Mouse (Mus musculus): Measurements from ENCODE around the gene Fermt2. TPM values are rescaled to one million over a fixed set of nuclear protein-coding genes. Genes with fewer than 3 reads are reported as not detected.
"Not testable (repeated sequence)": the region's sequence is repeated elsewhere in the genome, so short reads cannot be mapped to it uniquely, and the experiment has no call there.

The Fermt2 gene
- polyA plus RNA-seq, 1 experiment from 2014 or later: 175 TPM

DNA sequence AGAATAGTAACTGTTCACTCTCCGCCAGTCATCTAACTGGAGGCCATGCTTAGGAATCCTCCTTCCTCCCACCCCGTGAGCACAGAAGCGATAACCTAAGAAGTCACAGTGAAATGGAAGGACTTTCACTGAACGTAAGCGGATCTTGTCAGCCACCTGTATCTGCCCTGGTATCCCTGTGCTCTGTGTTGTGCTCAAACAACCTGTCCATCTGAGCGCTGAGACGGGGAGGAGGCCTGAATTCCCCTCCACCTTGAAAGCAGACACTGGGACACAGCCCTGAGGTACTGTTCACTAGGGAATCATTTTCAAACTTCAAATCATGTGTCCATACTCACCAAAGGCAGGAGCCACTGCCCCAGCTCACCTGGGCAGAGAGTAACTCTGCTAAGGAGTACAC, 52.9 kb downstream of the Fermt2 start:
- WGBS: 86% methylated on average over 7 of the region's 7 CpGs
- Histone ChIP-seq H3K36me3 (peaks cover 69% of the 10 kb centered on the region), H3K27ac (peak overlapping the region; percentile 16; the same call in 1 of the 2 replicates), H3K9me3 (no peaks in the 10 kb centered on the region), H3K4me3 (no peak overlapping the region), H3K4me1 (peaks cover 17% of the 10 kb centered on the region), H3K27me3 (ENCODE audit: insufficient read depth, poor library complexity, severe bottlenecking) (no peaks in the 10 kb centered on the region)
- DNase-seq (ENCODE audit: low spot score): peak; percentile 41

GRCm38 (mm10) chr14:45472536-45472935, 57.4 kb downstream of the Fermt2 start:
- WGBS: 93% methylated on average over 10 of the region's 10 CpGs
- peaks cover under 1% of the 10 kb centered on the region; the same call in 1 of the 2 replicates for H3K4me1 ChIP-seq
- H3K27me3 ChIP-seq (ENCODE audit: insufficient read depth, poor library complexity, severe bottlenecking): no peaks in the 10 kb centered on the region
- no peak for DNase-seq (ENCODE audit: low spot score)
- no peak overlapping the region for H3K4me3 ChIP-seq
- 0 out of 2 replicates have a peak, but pooled peaks cover 3% of the 10 kb centered on the region for H3K9me3 ChIP-seq
- peaks cover 89% of the 10 kb centered on the region for H3K36me3 ChIP-seq
- H3K27ac ChIP-seq: no peak overlapping the region

DNA sequence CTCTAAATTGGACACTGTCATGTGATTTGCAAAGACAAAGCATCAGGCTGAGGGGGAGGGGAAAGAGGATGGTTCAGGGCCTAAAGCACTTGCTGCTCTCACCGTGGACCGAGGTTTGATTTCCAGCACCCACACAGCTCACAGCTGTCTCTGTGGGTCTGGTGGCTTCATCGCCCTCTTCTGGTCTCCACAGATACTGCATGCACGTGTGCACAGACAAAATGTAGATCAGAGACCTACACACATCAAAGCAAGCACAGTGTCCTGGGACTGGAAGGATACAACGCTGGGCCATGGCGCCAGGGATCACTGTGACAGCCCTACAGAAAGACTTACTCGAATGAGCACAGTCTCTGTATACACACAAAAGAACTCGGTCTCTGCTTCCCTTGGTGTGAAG, 60.5 kb downstream of the Fermt2 start:
- peaks cover 94% of the 10 kb centered on the region for H3K36me3 ChIP-seq

DNA sequence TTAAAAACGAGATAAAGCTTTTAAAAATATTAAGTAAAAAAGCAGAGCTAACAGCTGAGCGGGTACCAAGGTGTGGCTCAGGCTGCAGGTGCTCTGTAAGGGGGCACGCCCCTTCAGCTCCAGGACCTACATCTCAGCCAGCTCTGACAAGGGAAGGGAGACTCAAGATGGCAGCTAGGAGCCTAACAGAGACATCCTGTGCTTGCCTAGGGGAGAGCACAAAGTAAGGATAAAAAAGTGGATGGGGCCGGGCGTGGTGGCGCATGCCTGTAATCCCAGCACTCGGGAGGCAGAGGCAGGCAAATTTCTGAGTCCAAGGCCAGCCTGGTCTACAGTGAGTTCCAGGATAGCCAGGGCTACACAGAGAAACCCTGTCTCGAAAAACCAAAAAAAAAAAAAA, 63.5 kb downstream of the Fermt2 start:
- DNase-seq (ENCODE audit: low spot score): peak; percentile 63
- not testable (repeated sequence) for H3K9me3 ChIP-seq; H3K27ac ChIP-seq; H3K27me3 ChIP-seq (ENCODE audit: insufficient read depth, poor library complexity, severe bottlenecking); H3K4me3 ChIP-seq
- peaks cover 29% of the 10 kb centered on the region for H3K4me1 ChIP-seq
- WGBS: 88% methylated on average over 8 of the region's 8 CpGs
- H3K36me3 ChIP-seq: peaks cover 89% of the 10 kb centered on the region

More for the DNA sequence above, 60.5 kb downstream of the Fermt2 start:
- WGBS: 87% methylated on average over 8 of the region's 8 CpGs
- Histone ChIP-seq H3K9me3 (0 out of 2 replicates have a peak, but pooled peaks cover 3% of the 10 kb centered on the region), H3K4me1 (peaks cover 8% of the 10 kb centered on the region), H3K27me3 (ENCODE audit: insufficient read depth, poor library complexity, severe bottlenecking) (no peaks in the 10 kb centered on the region), H3K27ac (no peak overlapping the region), H3K4me3 (no peak overlapping the region)
- DNase-seq (ENCODE audit: low spot score): peak; percentile 72

GRCm38 (mm10) chr14:45464036-45465035, 65.6 kb downstream of the Fermt2 start:
- DNase-seq (ENCODE audit: low spot score): peak; percentile 64
- Histone ChIP-seq H3K9me3 (0 out of 2 replicates have a peak, but pooled peaks cover under 1% of the 10 kb centered on the region), H3K4me3 (peak overlapping the region; percentile 12; the same call in 1 of the 2 replicates), H3K27me3 (ENCODE audit: insufficient read depth, poor library complexity, severe bottlenecking) (no peaks in the 10 kb centered on the region), H3K27ac (peak overlapping the region; percentile 81), H3K4me1 (peaks cover 29% of the 10 kb centered on the region), H3K36me3 (peaks cover 88% of the 10 kb centered on the region)
- 61% methylated on average over 19 of the region's 19 CpGs for WGBS

DNA sequence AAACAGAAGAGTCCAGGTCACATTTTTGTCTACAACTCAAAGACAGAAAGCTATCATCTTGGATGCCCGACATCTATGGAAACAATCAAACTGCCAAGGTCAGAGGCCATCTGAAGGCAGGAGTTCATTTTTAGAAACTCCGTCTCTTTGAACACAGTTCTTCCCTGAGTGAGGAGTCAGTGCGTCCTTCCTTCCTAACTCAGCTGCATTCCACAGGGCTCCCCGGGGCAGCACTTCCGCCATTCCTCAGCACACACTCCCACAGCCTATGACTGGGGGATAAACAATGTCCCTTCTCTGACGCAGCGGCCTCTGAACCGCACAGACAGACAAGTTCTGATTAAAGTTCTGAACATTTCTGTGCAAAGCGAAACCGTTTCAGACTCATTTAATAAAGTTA, 66.3 kb downstream of the Fermt2 start:
- DNase-seq (ENCODE audit: low spot score): peak; percentile 88
- H3K9me3 ChIP-seq: no peaks in the 10 kb centered on the region
- H3K36me3 ChIP-seq: peaks cover 87% of the 10 kb centered on the region
- H3K4me1 ChIP-seq: peaks cover 29% of the 10 kb centered on the region
- no peaks in the 10 kb centered on the region for H3K27me3 ChIP-seq (ENCODE audit: insufficient read depth, poor library complexity, severe bottlenecking)
- H3K4me3 ChIP-seq: peak overlapping the region; percentile 12; the same call in 1 of the 2 replicates
- peak overlapping the region; percentile 81 for H3K27ac ChIP-seq
- WGBS: 9% methylated on average over 10 of the region's 10 CpGs

GRCm38 (mm10) chr14:45462875-45463475, 66.9 kb downstream of the Fermt2 start:
- peak; percentile 64 for DNase-seq (ENCODE audit: low spot score)
- Histone ChIP-seq H3K4me1 (peaks cover 32% of the 10 kb centered on the region), H3K4me3 (no peak overlapping the region), H3K27ac (peak overlapping the region; percentile 81), H3K9me3 (no peaks in the 10 kb centered on the region), H3K36me3 (peaks cover 90% of the 10 kb centered on the region), H3K27me3 (ENCODE audit: insufficient read depth, poor library complexity, severe bottlenecking) (no peaks in the 10 kb centered on the region)
- WGBS: 64% methylated on average over 10 of the region's 10 CpGs

DNA sequence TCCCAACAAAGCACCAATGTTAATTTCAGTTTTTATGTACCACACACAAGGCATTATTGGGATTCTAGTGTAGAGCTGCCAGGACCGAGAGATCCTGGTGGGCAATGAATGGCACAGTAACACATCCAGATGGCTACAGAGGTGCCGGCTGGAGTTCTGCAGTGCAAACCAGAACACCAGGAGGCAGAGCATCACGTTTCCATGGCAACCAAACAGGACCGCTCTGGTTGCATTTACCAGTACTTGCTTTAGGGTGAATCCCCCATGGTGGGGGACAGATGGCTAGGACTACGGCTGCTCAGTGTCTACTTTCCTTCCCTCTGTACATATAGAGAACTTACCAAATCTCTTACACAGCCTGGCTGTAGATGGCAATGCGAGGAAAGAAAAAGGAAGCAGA, 67.5 kb downstream of the Fermt2 start:
- Histone ChIP-seq H3K27ac (no peak overlapping the region), H3K27me3 (ENCODE audit: insufficient read depth, poor library complexity, severe bottlenecking) (no peaks in the 10 kb centered on the region), H3K36me3 (peaks cover 90% of the 10 kb centered on the region), H3K4me3 (no peak overlapping the region), H3K4me1 (peaks cover 32% of the 10 kb centered on the region), H3K9me3 (no peaks in the 10 kb centered on the region)
- peak; percentile 72 for DNase-seq (ENCODE audit: low spot score)
- WGBS: 68% methylated on average over 6 of the region's 6 CpGs

DNA sequence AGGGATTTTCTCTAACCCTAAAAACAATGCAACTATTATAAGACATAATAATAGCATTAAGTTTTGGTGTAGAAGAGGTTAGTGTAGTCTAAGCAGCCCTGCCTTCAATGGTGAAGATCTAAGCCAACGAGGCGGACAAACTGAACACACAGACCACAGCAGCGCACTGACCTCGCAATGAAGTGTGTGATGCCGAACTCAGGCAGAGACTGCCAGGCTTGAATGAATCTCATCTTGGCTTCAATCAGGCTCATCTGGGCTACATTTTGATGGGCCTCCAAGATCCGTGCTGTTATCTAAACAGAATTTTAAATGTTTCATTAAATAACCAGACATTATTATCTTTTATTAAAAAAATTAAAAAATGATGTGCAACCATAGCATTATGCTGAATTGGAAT, 68.0 kb downstream of the Fermt2 start:
- Histone ChIP-seq H3K9me3 (no peaks in the 10 kb centered on the region), H3K4me3 (no peak overlapping the region), H3K27me3 (ENCODE audit: insufficient read depth, poor library complexity, severe bottlenecking) (no peaks in the 10 kb centered on the region), H3K27ac (no peak overlapping the region), H3K36me3 (peaks cover 90% of the 10 kb centered on the region), H3K4me1 (peaks cover 36% of the 10 kb centered on the region)
- WGBS: 93% methylated on average over 6 of the region's 6 CpGs
- DNase-seq (ENCODE audit: low spot score): peak; percentile 46

GRCm38 (mm10) chr14:45460491-45460890, 69.4 kb downstream of the Fermt2 start:
- Histone ChIP-seq H3K9me3 (no peaks in the 10 kb centered on the region), H3K36me3 (peaks cover 77% of the 10 kb centered on the region), H3K27ac (no peak overlapping the region), H3K4me3 (no peak overlapping the region), H3K27me3 (ENCODE audit: insufficient read depth, poor library complexity, severe bottlenecking) (no peaks in the 10 kb centered on the region), H3K4me1 (peaks cover 44% of the 10 kb centered on the region)
- DNase-seq (ENCODE audit: low spot score): peak; percentile 57
- 88% methylated on average over 10 of the region's 10 CpGs for WGBS

DNA sequence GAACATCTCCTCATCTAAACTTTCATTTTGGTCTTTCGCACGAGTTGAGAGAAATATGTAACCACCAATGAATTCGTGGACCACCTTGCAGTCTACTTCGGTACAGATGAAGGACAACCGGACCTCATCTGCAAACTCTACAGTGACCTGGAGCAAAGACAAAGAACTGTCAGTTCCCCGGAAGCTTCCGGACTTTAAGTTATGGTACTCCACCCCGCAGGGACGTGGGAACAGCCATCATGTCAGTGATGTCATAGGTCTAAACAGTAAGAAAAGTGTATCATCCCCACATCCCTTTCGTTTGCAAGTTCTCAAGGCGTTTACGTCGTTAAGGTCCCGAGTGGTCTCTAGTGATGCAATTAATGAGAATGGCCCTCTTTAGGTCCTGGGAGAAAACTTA, 70.0 kb downstream of the Fermt2 start:
- peak; percentile 65 for DNase-seq (ENCODE audit: low spot score)
- Histone ChIP-seq H3K36me3 (peaks cover 70% of the 10 kb centered on the region), H3K27me3 (ENCODE audit: insufficient read depth, poor library complexity, severe bottlenecking) (no peaks in the 10 kb centered on the region), H3K4me1 (peaks cover 50% of the 10 kb centered on the region), H3K27ac (no peak overlapping the region), H3K9me3 (no peaks in the 10 kb centered on the region), H3K4me3 (no peak overlapping the region)
- WGBS: 91% methylated on average over 14 of the region's 14 CpGs

DNA sequence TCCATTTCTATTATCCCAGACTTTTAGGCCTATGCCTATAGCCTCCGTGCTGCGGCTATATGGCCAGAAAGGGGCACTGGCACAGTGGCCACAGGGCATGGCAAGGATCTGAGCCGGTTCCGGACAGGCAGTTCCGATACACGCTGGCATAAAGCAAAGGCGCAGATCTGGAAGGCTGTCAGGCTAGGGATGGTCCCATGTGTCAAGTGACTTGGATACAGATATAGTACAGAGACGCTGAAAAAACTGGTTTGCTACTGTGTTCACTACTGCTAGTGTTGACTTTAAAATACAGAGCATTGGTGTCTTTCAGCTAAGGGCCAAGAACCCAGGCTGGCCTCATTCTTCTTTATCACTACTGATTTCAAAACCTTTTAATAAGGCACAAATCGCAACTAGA, 72.9 kb downstream of the Fermt2 start:
- peak overlapping the region; percentile 76 for H3K27ac ChIP-seq
- peak; percentile 68 for DNase-seq (ENCODE audit: low spot score)
- no peaks in the 10 kb centered on the region for H3K27me3 ChIP-seq (ENCODE audit: insufficient read depth, poor library complexity, severe bottlenecking)
- WGBS: 75% methylated on average over 9 of the region's 9 CpGs
- no peaks in the 10 kb centered on the region for H3K9me3 ChIP-seq
- H3K4me1 ChIP-seq: peaks cover 47% of the 10 kb centered on the region
- peaks cover 49% of the 10 kb centered on the region for H3K36me3 ChIP-seq
- H3K4me3 ChIP-seq: no peak overlapping the region

DNA sequence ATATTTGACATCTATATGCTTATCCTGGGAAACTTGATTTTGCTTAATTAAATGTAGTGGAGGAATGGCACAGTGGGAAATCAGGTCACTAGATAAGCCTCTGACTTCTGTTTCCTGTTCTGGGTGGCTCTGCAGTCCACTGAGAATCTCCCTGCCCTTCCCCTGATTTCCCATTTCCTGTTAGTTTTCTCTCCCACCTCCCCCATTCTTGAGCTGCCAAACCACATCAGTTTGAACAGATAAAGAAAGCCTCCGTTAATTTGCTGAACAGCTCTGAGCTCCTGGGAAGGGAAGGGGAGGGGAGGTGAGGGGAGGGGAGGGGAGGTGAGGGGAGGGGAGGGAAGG, 73.4 kb downstream of the Fermt2 start:
- Histone ChIP-seq H3K27ac (no peak overlapping the region), H3K9me3 (no peaks in the 10 kb centered on the region), H3K36me3 (peaks cover 44% of the 10 kb centered on the region), H3K4me1 (peaks cover 51% of the 10 kb centered on the region), H3K27me3 (ENCODE audit: insufficient read depth, poor library complexity, severe bottlenecking) (no peaks in the 10 kb centered on the region), H3K4me3 (no peak overlapping the region)
- 0% methylated on average over 1 of the region's 1 CpGs for WGBS
- DNase-seq (ENCODE audit: low spot score): peak; percentile 64
